Mouse (Mus musculus) thymus, postnatal 0 days (tissue): ENCODE results near the gene Gm40193. TPM values are rescaled to one million over a fixed set of nuclear protein-coding genes. Genes with fewer than 3 reads are reported as not detected.
"Not testable (repeated sequence)": the region's sequence is repeated elsewhere in the genome, so short reads cannot be mapped to it uniquely, and the experiment has no call there.

Experiments
- DNase-seq: peaks from one replicate; pipeline ENCODE4 v3.0.0-alpha.2; 2015; ENCODE audit warnings: low spot score
- polyA plus RNA-seq: library from polyadenylated mRNA; unstranded; fragments of >200 nt; fragmentation: Nextera tagmentation; extraction: Ambion mirVana; gene quantifications from 2 replicates; pipeline ENCODE4 v1.2.1, GENCODE M21; 2015

The Gm40193 gene
- polyA plus RNA-seq = not detected in 2 replicates

GRCm38 (mm10) chr11:70532839-70533238 lies at the start of gene Gm40193:
Gene Gm40193 (minus strand): TSS chr11:70532939.
- DNase-seq = no peak

GRCm38 (mm10) chr11:70582196-70582595 lies 49.5 kb upstream of the Gm40193 start:
- DNase-seq = no peak

DNA sequence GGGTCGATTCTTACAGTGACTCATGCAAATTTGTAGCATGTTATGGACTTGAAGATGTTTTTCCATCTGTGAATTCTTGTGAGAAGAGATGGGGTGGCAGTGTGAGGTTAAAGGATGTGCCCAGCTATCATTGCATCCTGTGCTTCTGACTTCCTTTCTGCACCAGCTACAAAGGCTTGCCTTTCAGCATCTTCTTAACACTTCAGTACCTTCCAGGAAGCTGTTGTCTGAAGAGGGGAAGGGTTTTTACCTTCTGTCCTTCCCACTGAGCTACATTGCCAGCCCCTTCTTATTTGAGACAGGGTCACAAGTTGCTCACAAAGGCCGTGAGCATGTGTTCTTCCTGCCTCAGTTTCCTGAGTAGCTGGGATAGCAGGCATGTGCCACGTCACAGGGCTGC lies 48.2 kb upstream of the Gm40193 start:
- DNase-seq = peak; percentile 38

DNA sequence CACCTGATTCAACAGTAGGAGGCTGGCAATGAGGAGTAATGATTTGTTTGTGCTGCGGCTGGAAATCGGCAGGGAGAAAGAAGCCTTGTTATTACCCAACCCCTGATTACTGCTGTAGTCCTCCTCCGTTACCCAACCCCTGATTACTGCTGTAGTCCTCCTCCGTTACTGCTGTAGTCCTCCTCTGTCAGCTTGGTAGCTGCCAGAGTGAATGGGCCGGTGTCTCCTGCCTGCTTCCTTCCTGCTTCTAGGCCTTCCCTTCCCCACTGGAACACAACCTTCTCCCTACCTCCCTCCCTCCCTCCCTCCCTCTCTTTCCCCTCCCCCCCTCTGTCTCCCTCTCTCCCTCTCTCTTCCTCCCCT lies 47.6 kb upstream of the Gm40193 start:
- no peak for DNase-seq

DNA sequence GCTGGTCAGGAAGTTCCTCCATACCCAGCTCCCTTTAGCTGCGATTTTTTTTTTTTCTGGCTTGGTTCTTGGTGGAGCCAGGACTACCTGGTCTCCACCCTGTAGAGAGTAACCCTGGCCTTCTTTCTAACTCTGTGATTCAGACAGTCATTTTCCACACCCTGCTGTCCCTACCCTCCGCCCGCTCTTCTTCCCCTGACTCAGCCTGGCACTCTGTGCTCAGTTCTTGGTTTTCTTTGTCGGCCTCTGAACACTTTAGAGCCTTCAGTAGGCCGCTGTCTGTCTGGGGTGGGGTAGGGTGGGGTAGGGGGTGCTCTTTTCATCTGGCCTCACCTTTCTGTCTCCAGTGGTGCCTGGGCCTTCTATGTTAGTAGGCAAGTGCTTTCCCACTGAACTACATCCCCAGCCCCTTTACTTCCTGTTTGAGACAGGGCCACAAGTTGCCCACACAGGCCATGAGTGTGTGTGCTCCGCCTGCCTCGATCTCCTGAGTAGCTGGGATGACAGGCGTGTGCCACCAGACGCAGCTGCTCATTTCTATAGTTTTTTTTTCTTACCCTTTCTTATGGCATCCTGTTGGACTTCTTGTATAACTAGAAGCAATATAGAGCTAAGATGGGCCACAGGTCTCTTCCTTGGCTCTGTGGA lies 47.1 kb upstream of the Gm40193 start:
- DNase-seq = peak; percentile 42

- DNase-seq = no peak
These were observed 46.2 kb upstream of the Gm40193 start for GRCm38 (mm10) chr11:70578962-70579361.

DNA sequence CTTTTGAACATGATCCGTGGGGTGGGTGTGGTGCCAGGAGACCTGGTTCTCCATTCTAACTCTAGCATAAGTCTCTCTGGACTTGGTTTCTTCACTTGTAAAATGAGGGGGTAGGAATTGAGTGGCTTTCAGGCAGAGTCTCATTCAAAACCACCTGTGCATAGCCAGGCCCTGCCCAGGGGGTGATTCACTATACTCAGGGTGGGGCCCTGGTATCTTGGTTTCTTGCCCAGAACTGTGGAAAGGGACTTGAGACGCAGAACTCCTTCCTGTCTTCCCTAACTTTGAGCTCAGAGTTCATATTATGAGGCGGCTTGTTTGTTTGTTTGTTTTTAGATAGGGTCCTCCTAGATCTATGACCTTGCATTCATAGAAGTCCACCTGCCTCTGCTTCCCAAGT lies 44.5 kb upstream of the Gm40193 start:
- no peak for DNase-seq

DNA sequence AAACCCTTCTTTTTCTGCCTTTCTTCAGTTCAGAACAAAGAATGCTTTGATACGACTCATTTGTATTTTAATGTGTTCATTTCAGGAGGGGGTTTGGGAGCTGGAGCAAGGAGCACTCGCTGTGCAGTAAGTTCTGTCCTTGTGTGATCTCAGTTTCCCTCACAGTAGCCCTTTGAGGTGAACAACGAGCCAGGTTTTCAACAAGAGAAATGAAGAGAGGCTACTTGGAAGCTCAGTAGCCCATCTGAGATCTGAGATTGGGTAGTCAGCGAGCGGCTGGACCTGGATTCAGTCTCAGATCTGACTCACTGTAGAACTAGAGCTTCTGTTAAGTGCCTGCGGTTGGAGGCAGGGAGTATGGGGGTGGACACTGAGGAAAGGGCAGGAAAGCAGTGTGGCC lies 41.1 kb upstream of the Gm40193 start:
- no peak for DNase-seq

GRCm38 (mm10) chr11:70572348-70572902 lies 39.7 kb upstream of the Gm40193 start:
- no peak for DNase-seq

GRCm38 (mm10) chr11:70571641-70572040 lies 38.9 kb upstream of the Gm40193 start:
- no peak for DNase-seq

DNA sequence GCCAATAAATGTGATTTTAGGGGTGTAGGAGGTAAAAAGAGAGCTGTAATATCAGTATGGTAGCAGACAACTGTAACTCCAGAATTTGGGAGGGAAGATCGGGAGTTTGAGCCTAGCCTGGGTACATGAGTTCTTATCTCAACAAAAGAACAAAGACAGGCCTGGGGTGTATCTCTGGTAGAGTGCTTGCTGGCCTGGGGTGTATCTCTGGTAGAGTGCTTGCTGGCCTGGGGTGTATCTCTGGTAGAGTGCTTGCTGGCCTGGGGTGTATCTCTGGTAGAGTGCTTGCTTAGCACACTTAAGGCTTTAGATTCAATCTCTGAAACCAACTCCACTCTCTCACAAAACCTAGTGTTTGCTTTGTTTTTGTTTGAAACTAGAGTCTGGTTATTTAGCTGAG lies 37.9 kb upstream of the Gm40193 start:
- DNase-seq = not testable (repeated sequence)

- DNase-seq = no peak
These were observed 33.8 kb upstream of the Gm40193 start for GRCm38 (mm10) chr11:70566586-70566985.

DNA sequence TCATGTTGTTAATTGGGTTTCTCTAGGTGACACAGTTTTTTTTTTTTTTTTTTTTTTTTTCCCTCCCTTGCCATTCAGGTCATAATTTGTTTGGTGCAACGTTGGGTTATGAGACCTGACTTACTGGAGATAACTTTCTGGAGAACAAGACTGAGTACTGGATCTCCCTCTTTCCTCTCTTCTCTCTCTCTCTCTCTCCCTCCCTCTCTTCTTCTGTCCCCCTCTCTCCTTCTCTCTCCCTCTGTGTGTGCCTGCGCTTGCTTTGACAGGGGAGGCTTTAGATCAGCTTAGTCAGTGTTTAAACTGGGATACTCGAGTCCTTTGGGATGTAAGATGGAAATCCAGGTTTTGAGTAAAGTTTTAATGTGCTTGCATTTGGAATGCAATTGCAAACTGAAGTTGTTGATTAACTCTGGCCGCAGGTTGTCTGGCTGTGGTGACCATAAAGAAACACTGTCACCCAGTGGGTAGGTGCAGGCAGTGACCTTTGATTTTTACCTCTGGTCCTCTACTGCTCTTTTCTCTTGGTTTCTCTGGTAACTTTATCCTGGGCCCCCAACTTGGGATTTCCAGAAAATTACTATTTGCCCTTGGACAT lies 31.6 kb upstream of the Gm40193 start:
- DNase-seq = no peak

- peak; percentile 52 for DNase-seq
These were observed 30.9 kb upstream of the Gm40193 start for GRCm38 (mm10) chr11:70563470-70564275.

- no peak for DNase-seq
These were observed 30.3 kb upstream of the Gm40193 start for GRCm38 (mm10) chr11:70562995-70563469.

DNA sequence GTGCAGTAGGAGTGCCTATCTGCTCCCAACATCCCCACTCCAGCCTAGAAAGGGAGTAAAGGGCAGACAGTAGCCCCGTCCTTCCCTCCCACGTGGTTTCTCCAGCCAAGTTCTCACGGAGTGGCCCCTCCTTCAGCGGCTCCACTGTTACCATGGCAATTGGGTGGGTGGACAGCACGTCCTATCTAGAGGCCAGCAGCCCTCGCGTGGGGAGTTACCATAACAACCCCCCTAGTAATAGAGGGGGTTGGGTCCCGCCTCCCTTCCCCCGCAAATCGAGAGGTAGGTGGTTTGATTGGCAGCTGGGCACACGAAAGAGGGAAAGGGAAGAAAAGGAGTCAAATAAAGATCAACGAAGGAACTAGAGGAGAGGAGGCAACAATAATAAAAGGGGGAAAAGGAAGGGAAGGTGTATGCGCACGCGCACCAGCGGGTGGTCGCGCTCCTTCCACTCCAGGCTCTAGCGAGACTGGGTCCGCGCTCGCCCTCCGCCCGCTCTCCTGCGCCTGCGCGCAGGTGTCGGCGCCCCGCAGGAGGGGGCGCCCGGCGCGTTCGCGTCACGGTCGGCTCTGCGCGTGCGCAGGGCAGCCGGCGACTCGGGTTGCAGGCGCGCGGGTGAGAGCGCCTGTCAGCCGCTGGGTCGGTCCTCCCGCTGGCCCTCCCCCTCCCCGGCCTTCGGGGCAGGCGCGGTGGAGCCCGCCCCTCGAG lies 29.7 kb upstream of the Gm40193 start, which contains the start of gene Mink1:
Mink1 (plus strand) TSS at position 595 of the 708 bp plus-strand sequence.
- DNase-seq = peak; percentile 93

DNA sequence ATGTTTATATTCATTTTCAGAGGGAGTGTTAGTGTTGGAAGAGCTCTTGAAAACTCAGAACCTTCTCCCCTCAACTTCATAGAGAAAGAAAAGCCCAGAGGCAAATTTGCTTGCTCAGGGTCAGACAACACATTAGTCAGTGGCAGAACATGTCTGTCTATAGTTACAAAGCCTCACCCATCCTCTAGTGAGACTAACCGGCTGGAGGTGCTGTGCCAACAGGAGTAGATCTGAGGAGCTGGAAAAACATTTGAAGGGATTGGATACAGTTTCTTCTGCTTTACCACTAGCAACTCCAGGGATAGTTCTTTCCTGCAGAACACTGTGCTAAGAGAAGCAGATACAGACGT lies 29.2 kb upstream of the Gm40193 start:
- DNase-seq = no peak

DNA sequence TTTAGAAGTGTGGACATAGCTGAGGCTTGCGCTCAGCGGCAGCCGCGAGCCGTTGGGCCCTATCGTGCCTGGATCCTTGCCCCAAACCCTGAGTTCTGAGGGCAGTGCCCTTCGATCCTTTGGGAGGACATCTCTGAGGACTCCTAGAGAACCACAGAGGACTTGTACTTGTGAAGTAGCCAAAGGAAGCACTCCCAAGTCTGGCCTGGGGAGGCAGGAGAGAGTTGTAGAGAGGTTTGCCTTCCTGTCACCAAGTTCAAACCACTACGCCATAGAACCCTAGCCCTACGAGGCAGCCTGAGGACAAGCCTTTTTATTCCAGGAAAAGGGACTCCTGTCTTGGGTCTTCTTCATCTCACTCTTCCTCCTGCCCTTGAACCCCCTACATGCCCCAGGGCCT lies 24.8 kb upstream of the Gm40193 start:
- no peak for DNase-seq

DNA sequence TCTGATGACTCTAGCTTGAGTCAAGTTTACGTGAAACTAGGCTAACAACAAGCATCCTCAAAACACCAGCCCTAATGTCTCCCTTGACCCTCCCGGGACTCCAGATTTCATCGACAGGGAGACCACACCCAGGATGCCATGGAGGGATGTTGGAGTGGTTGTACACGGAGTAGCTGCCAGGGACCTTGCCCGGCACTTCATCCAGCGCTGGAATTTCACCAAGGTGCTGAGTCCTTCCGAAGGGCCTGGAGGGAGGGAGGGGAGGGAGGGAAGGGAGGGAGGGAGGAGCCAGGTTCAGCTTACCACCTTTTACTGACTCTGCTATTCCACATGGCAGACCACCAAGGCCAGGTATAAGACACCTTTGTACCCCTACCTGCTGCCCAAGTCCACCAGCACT lies 21.2 kb upstream of the Gm40193 start:
- no peak for DNase-seq

DNA sequence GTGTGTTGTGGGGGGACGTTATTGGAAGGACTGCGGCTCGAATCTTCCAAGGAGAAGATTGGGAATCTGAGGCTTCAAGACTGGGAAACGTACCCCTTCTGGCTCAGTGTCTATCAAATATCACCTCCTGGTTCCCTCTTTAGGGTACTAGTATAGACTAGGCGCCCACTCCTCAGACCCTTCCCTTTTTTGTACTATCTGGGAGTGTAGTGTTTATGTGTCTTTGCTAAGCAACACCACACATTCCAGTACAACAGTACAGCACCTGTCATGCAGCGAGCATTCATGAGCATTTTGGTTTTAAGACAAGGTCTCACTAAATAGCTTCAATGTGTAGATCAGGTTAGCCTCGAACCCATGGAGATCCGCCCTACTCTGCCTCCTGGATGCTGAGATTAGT lies 18.8 kb upstream of the Gm40193 start:
- DNase-seq = no peak

- no peak for DNase-seq
These were observed 11.8 kb upstream of the Gm40193 start for GRCm38 (mm10) chr11:70544496-70544895.
